Mouse (Mus musculus) forebrain, embryonic 14.5 days (tissue): Measurements from ENCODE around the gene Trappc10. TPM values are rescaled to one million over a fixed set of nuclear protein-coding genes. Genes with fewer than 3 reads are reported as not detected.

Experiments used
- ATAC-seq: fragments of 200-750 bp; cut with Nextera tagmentation; 2 replicates; pipeline ENCODE4 v1.8.0; 2017; ENCODE audit warnings: mild to moderate bottlenecking, moderate library complexity
- DNase-seq: peaks from one replicate; pipeline ENCODE4 v3.0.0-alpha.2; 2015; ENCODE audit warnings: low spot score
- H3K27ac ChIP-seq: fragments of 300-500 bp; sonication (generic); 2 replicates; pipeline ENCODE4 v1.5.1; 2014; ENCODE audit warnings: low read depth, mild to moderate bottlenecking, control low read depth, low read length, moderate library complexity
- H3K27me3 ChIP-seq: fragments of 300-500 bp; sonication (generic); replicated peaks from 2 replicates; pipeline ENCODE4 v1.6.1; 2014; ENCODE audit warnings: low read length, control low read depth, mixed read lengths; ENCODE audit not compliant: control insufficient read depth, insufficient read depth
- H3K36me3 ChIP-seq: fragments of 300-500 bp; sonication (generic); 2 replicates; pipeline ENCODE4 v1.6.1; 2014; ENCODE audit warnings: low read length, control low read depth; ENCODE audit not compliant: control insufficient read depth, insufficient read depth
- H3K4me1 ChIP-seq: fragments of 300-500 bp; sonication (generic); 2 replicates; pipeline ENCODE4 v1.6.1; 2014; ENCODE audit warnings: antibody characterized with exemption, low read length, control low read depth; ENCODE audit not compliant: control insufficient read depth, insufficient read depth
- H3K4me2 ChIP-seq: fragments of 300-500 bp; sonication (generic); 2 replicates; pipeline ENCODE4 v1.6.1; 2014; ENCODE audit warnings: mild to moderate bottlenecking, control low read depth, low read length
- H3K4me3 ChIP-seq: fragments of 300-500 bp; sonication (generic); 2 replicates; pipeline ENCODE4 v1.5.1; 2014; ENCODE audit warnings: low read depth, low read length, control low read depth
- H3K9ac ChIP-seq: fragments of 300-500 bp; sonication (generic); 2 replicates; pipeline ENCODE4 v1.6.1; 2014; ENCODE audit warnings: mild to moderate bottlenecking, low read length, control low read depth, moderate library complexity
- H3K9me3 ChIP-seq: fragments of 300-500 bp; sonication (generic); replicated peaks from 2 replicates; pipeline ENCODE4 v1.6.1; 2016; ENCODE audit warnings: low read length, control low read depth, mixed read lengths; ENCODE audit not compliant: control insufficient read depth
- WGBS: fragments of 180-500 bp; shearing (Covaris S2); extraction: QIAGEN DNeasy Blood & Tissue Kit; methylation state at CpG from one replicate; pipeline ENCODE4 v1.1.7; 2014; 5-methylcytosine and 5-hydroxymethylcytosine counted together
- polyA plus RNA-seq: library from polyadenylated mRNA; unstranded; fragments of >200 nt; fragmentation: Nextera tagmentation; extraction: Ambion mirVana; gene quantifications from 2 replicates; pipeline ENCODE4 v1.2.1, GENCODE M21; 2014

Trappc10 gene
- polyA plus RNA-seq, 1 experiment from 2014 or later: 19.9 TPM

DNA sequence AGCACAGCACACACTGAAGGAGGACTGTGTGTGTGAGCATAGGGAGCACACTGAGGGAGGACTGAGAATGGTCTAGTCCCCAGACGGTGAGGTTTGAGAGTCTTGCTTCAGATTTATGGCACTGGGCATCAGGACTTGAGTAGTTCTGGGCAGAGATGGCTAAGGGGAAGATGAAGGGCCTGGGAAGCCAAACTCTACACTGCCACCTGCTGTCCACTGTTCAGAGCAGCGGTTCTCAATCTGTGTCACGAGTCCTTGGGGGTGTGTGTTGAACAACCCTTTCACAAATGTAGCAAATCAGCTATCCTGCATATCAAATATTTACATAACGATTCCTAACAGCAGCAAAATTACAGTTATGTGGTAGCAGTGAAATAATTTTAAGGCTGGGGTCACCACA, 80.5 kb downstream of the Trappc10 start:
- Histone ChIP-seq H3K27me3 (no peaks in the 10 kb centered on the region), H3K9me3 (no peaks in the 10 kb centered on the region), H3K4me3 (no peak overlapping the region), H3K9ac (no peak overlapping the region), H3K27ac (no peak overlapping the region), H3K36me3 (peaks cover 56% of the 10 kb centered on the region), H3K4me2 (no peak overlapping the region), H3K4me1 (peaks cover 7% of the 10 kb centered on the region)
- 37% methylated on average over 4 of the region's 4 CpGs for WGBS
- peak; percentile 71 for DNase-seq
- no peak for ATAC-seq

DNA sequence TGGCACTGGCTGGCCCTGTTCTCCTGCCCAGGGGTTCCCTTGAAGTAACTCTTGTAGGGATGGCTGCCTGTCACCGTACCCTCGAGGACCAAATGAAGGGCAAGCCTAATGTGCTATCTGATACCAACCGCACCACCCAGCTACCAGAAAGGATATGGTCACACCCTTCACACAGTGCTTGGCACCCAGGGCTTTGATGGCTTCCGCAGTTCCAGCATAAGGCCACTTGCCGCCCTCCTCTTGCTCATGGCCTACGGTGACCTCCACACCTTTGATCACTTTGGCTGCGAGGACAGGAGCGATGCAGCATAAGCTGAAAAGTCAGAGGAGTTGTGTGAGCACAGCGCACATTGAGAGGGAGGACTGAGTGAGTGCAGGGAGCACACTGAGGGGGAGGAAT, 81.2 kb downstream of the Trappc10 start:
- no peak overlapping the region for H3K4me2 ChIP-seq
- H3K9me3 ChIP-seq: no peaks in the 10 kb centered on the region
- no peak overlapping the region for H3K27ac ChIP-seq
- no peak for ATAC-seq
- DNase-seq: no peak
- H3K4me3 ChIP-seq: no peak overlapping the region
- WGBS: 93% methylated on average over 9 of the region's 9 CpGs
- H3K27me3 ChIP-seq: no peaks in the 10 kb centered on the region
- no peak overlapping the region for H3K9ac ChIP-seq
- peaks cover 4% of the 10 kb centered on the region; the same call in 1 of the 2 replicates for H3K4me1 ChIP-seq
- peaks cover 56% of the 10 kb centered on the region for H3K36me3 ChIP-seq

DNA sequence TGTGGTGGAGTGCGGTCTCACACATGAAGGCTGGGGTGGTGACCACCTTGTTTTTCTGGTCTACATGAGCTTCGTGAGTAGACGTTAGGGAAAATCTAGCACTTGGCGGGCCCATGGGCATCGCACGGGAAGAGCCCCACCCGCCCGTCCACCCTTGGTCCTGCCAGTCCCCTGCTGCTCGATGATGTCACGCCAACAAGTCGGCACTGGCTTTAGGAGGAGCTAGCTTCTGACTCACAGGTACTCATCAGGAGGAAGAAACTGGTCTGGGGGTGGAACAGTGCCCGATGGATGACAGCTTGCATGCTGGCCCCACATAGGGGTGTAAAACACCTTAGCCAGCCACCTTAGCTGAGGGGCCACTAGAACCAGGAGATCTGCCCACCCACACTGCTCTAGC, 81.8 kb downstream of the Trappc10 start:
- H3K4me1 ChIP-seq: peaks cover 4% of the 10 kb centered on the region; the same call in 1 of the 2 replicates
- no peak overlapping the region for H3K4me2 ChIP-seq
- H3K4me3 ChIP-seq: no peak overlapping the region
- H3K36me3 ChIP-seq: peaks cover 56% of the 10 kb centered on the region
- DNase-seq (no peak), ATAC-seq (no peak)
- H3K27ac ChIP-seq: no peak overlapping the region
- no peaks in the 10 kb centered on the region for H3K9me3 ChIP-seq
- H3K9ac ChIP-seq: no peak overlapping the region
- H3K27me3 ChIP-seq: no peaks in the 10 kb centered on the region
- 95% methylated on average over 12 of the region's 12 CpGs for WGBS

DNA sequence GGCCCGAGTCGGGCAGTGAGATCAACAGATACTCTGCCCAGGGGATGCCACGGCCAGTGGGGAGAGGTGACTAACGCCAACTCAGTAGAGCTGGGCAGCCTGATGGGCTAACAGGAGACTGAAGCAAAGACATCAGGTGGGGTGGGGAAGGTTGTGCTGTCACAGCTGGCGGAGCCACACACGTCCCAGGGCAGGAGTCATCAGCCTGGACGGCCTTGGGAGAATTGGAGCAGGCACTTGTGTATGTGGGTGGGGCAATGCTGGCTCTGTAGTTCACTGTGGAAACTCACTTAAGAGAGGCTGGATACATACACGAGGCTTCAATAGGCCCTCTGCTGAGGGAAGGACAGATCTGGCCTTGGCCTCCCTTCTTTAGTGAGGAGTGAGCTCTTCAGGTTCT, 83.3 kb downstream of the Trappc10 start:
- no peak overlapping the region for H3K27ac ChIP-seq
- 90% methylated on average over 8 of the region's 8 CpGs for WGBS
- H3K27me3 ChIP-seq: no peaks in the 10 kb centered on the region
- peaks cover 4% of the 10 kb centered on the region; the same call in 1 of the 2 replicates for H3K4me1 ChIP-seq
- ATAC-seq: no peak
- H3K4me2 ChIP-seq: no peak overlapping the region
- peaks cover 40% of the 10 kb centered on the region for H3K36me3 ChIP-seq
- no peak overlapping the region for H3K4me3 ChIP-seq
- no peak for DNase-seq
- no peak overlapping the region for H3K9ac ChIP-seq
- H3K9me3 ChIP-seq: no peaks in the 10 kb centered on the region

GRCm38 (mm10) chr10:78160369-78161095, 83.9 kb downstream of the Trappc10 start:
- Histone ChIP-seq H3K36me3 (peaks cover 35% of the 10 kb centered on the region), H3K9me3 (no peaks in the 10 kb centered on the region), H3K4me1 (peaks cover 4% of the 10 kb centered on the region; the same call in 1 of the 2 replicates), H3K27ac (no peak overlapping the region), H3K4me3 (no peak overlapping the region), H3K4me2 (no peak overlapping the region), H3K9ac (0 out of 2 replicates have a peak overlapping the region, but pooled peaks have one; percentile 21), H3K27me3 (no peaks in the 10 kb centered on the region)
- DNase-seq (no peak), ATAC-seq (no peak)
- 91% methylated on average over 16 of the region's 16 CpGs for WGBS

GRCm38 (mm10) chr10:78159906-78160305, 84.5 kb downstream of the Trappc10 start:
- ATAC-seq (peak; percentile 75), DNase-seq (peak; percentile 86)
- H3K4me1 ChIP-seq: peaks cover 4% of the 10 kb centered on the region; the same call in 1 of the 2 replicates
- peak overlapping the region; percentile 39 for H3K4me2 ChIP-seq
- H3K4me3 ChIP-seq: no peak overlapping the region
- H3K36me3 ChIP-seq: peaks cover 32% of the 10 kb centered on the region
- no peak overlapping the region for H3K27ac ChIP-seq
- H3K27me3 ChIP-seq: no peaks in the 10 kb centered on the region
- H3K9ac ChIP-seq: peak overlapping the region; percentile 45; the same call in 1 of the 2 replicates
- WGBS: 2% methylated on average over 7 of the region's 7 CpGs
- H3K9me3 ChIP-seq: no peaks in the 10 kb centered on the region

GRCm38 (mm10) chr10:78159252-78159878, 85.1 kb downstream of the Trappc10 start:
- H3K36me3 ChIP-seq: peaks cover 27% of the 10 kb centered on the region
- H3K9me3 ChIP-seq: no peaks in the 10 kb centered on the region
- no peak overlapping the region for H3K4me3 ChIP-seq
- H3K27ac ChIP-seq: no peak overlapping the region
- WGBS: 15% methylated on average over 17 of the region's 17 CpGs
- DNase-seq: peak; percentile 43
- H3K4me2 ChIP-seq: peak overlapping the region; percentile 39
- peak overlapping the region; percentile 45; the same call in 1 of the 2 replicates for H3K9ac ChIP-seq
- H3K4me1 ChIP-seq: peaks cover 4% of the 10 kb centered on the region; the same call in 1 of the 2 replicates
- peak; percentile 37 for ATAC-seq
- H3K27me3 ChIP-seq: no peaks in the 10 kb centered on the region

GRCm38 (mm10) chr10:78158041-78158440, 86.4 kb downstream of the Trappc10 start:
- ATAC-seq (no peak), DNase-seq (no peak)
- no peak overlapping the region for H3K27ac ChIP-seq
- peaks cover 4% of the 10 kb centered on the region; the same call in 1 of the 2 replicates for H3K4me1 ChIP-seq
- no peaks in the 10 kb centered on the region for H3K27me3 ChIP-seq
- H3K9ac ChIP-seq: no peak overlapping the region
- H3K9me3 ChIP-seq: no peaks in the 10 kb centered on the region
- H3K4me3 ChIP-seq: no peak overlapping the region
- H3K36me3 ChIP-seq: peaks cover 20% of the 10 kb centered on the region
- WGBS: 75% methylated on average over 15 of the region's 15 CpGs
- no peak overlapping the region for H3K4me2 ChIP-seq

- 84% methylated on average over 6 of the region's 6 CpGs for WGBS
- Histone ChIP-seq H3K4me3 (no peak overlapping the region), H3K36me3 (peaks cover 11% of the 10 kb centered on the region), H3K9me3 (no peaks in the 10 kb centered on the region), H3K9ac (no peak overlapping the region), H3K4me1 (peaks cover 4% of the 10 kb centered on the region; the same call in 1 of the 2 replicates), H3K4me2 (no peak overlapping the region), H3K27ac (no peak overlapping the region), H3K27me3 (no peaks in the 10 kb centered on the region)
- ATAC-seq (no peak), DNase-seq (no peak)
Measured at GRCm38 (mm10) chr10:78156926-78157325, 87.5 kb downstream of the Trappc10 start.
